Mouse (Mus musculus): ENCODE measurements around the gene Nrxn3. TPM values are rescaled to one million over a fixed set of nuclear protein-coding genes. Genes with fewer than 3 reads are reported as not detected.

The Nrxn3 gene
- polyA plus RNA-seq, 1 experiment from 2014 or later, result 79.7 TPM

GRCm38 (mm10) chr12:88818622-88819334 is 96.1 kb downstream of the Nrxn3 start:
- H3K27ac ChIP-seq, result no peak overlapping the region
- no peak overlapping the region for H3K9ac ChIP-seq
- H3K4me1 ChIP-seq, result peaks cover 27% of the 10 kb centered on the region
- H3K36me3 ChIP-seq (ENCODE audit: poor library complexity, severe bottlenecking), result no peaks in the 10 kb centered on the region
- H3K4me3 ChIP-seq, result no peak overlapping the region
- ATAC-seq, result no peak
- H3K27me3 ChIP-seq, result no peaks in the 10 kb centered on the region
- WGBS, result 66% methylated on average over 4 of the region's 4 CpGs
- no peaks in the 10 kb centered on the region for H3K9me3 ChIP-seq (replicated peaks)
- H3K4me2 ChIP-seq, result no peak overlapping the region

GRCm38 (mm10) chr12:88819335-88819709 is 96.6 kb downstream of the Nrxn3 start:
- no peak overlapping the region for H3K4me3 ChIP-seq
- H3K27ac ChIP-seq, result no peak overlapping the region
- no peak overlapping the region for H3K4me2 ChIP-seq
- H3K36me3 ChIP-seq (ENCODE audit: poor library complexity, severe bottlenecking), result no peaks in the 10 kb centered on the region
- no peak overlapping the region for H3K9ac ChIP-seq
- ATAC-seq, result no peak
- no peaks in the 10 kb centered on the region for H3K9me3 ChIP-seq (replicated peaks)
- peaks cover 27% of the 10 kb centered on the region for H3K4me1 ChIP-seq
- no peaks in the 10 kb centered on the region for H3K27me3 ChIP-seq
- WGBS, result 74% methylated on average over 5 of the region's 5 CpGs

- ATAC-seq, result no peak
- H3K9me3 ChIP-seq (replicated peaks), result no peaks in the 10 kb centered on the region
- H3K9ac ChIP-seq, result no peak overlapping the region
- H3K27me3 ChIP-seq, result no peaks in the 10 kb centered on the region
- no peak overlapping the region for H3K4me3 ChIP-seq
- H3K36me3 ChIP-seq (ENCODE audit: poor library complexity, severe bottlenecking), result no peaks in the 10 kb centered on the region
- H3K27ac ChIP-seq, result no peak overlapping the region
- H3K4me1 ChIP-seq, result peaks cover 27% of the 10 kb centered on the region
- H3K4me2 ChIP-seq, result no peak overlapping the region
- WGBS, result 13% methylated on average over 3 of the region's 3 CpGs
These were observed 97.5 kb downstream of the Nrxn3 start for GRCm38 (mm10) chr12:88820131-88820530.

- H3K4me1 ChIP-seq, result 0 out of 2 replicates have a peak, but pooled peaks cover 9% of the 10 kb centered on the region
- no peak overlapping the region for H3K4me3 ChIP-seq
- no peak overlapping the region for H3K9ac ChIP-seq
- H3K27ac ChIP-seq, result no peak overlapping the region
- H3K27me3 ChIP-seq, result no peaks in the 10 kb centered on the region
- ATAC-seq, result no peak
- H3K9me3 ChIP-seq (replicated peaks), result no peaks in the 10 kb centered on the region
- WGBS, result 94% methylated on average over 1 of the region's 1 CpGs
- no peaks in the 10 kb centered on the region for H3K36me3 ChIP-seq (ENCODE audit: poor library complexity, severe bottlenecking)
- H3K4me2 ChIP-seq, result no peak overlapping the region
These were observed 108.2 kb downstream of the Nrxn3 start for GRCm38 (mm10) chr12:88830851-88831250.

- Histone ChIP-seq H3K9me3 (replicated peaks) (no peaks in the 10 kb centered on the region), H3K4me3 (no peak overlapping the region), H3K27ac (no peak overlapping the region), H3K4me1 (0 out of 2 replicates have a peak, but pooled peaks cover 10% of the 10 kb centered on the region), H3K36me3 (ENCODE audit: poor library complexity, severe bottlenecking) (no peaks in the 10 kb centered on the region), H3K4me2 (no peak overlapping the region), H3K9ac (no peak overlapping the region), H3K27me3 (no peaks in the 10 kb centered on the region)
- ATAC-seq, result no peak
- 4% methylated on average over 2 of the region's 2 CpGs for WGBS
These were observed 113.1 kb downstream of the Nrxn3 start for GRCm38 (mm10) chr12:88835821-88836220.

GRCm38 (mm10) chr12:88839724-88840123 is 117.0 kb downstream of the Nrxn3 start:
- no peak overlapping the region for H3K27ac ChIP-seq
- H3K27me3 ChIP-seq, result no peaks in the 10 kb centered on the region
- H3K9ac ChIP-seq, result no peak overlapping the region
- no peak for ATAC-seq
- no peaks in the 10 kb centered on the region for H3K36me3 ChIP-seq (ENCODE audit: poor library complexity, severe bottlenecking)
- 89% methylated on average over 7 of the region's 7 CpGs for WGBS
- no peaks in the 10 kb centered on the region for H3K9me3 ChIP-seq (replicated peaks)
- H3K4me1 ChIP-seq, result 0 out of 2 replicates have a peak, but pooled peaks cover 10% of the 10 kb centered on the region
- no peak overlapping the region for H3K4me2 ChIP-seq
- no peak overlapping the region for H3K4me3 ChIP-seq

- ATAC-seq, result no peak
- Histone ChIP-seq H3K4me3 (no peak overlapping the region), H3K27me3 (no peaks in the 10 kb centered on the region), H3K36me3 (ENCODE audit: poor library complexity, severe bottlenecking) (no peaks in the 10 kb centered on the region), H3K9ac (no peak overlapping the region), H3K27ac (no peak overlapping the region), H3K4me2 (no peak overlapping the region), H3K4me1 (no peaks in the 10 kb centered on the region), H3K9me3 (replicated peaks) (no peaks in the 10 kb centered on the region)
- WGBS, result 77% methylated on average over 6 of the region's 6 CpGs
These were observed 118.7 kb downstream of the Nrxn3 start for GRCm38 (mm10) chr12:88841350-88841749.

GRCm38 (mm10) chr12:88850400-88851179 is 127.9 kb downstream of the Nrxn3 start:
- Histone ChIP-seq H3K4me1 (peaks cover 26% of the 10 kb centered on the region), H3K27ac (no peak overlapping the region), H3K4me2 (no peak overlapping the region), H3K36me3 (ENCODE audit: poor library complexity, severe bottlenecking) (no peaks in the 10 kb centered on the region), H3K9me3 (replicated peaks) (no peaks in the 10 kb centered on the region), H3K4me3 (no peak overlapping the region), H3K27me3 (0 out of 2 replicates have a peak, but pooled peaks cover 3% of the 10 kb centered on the region), H3K9ac (no peak overlapping the region)
- 47% methylated on average over 6 of the region's 6 CpGs for WGBS
- ATAC-seq, result no peak

- Histone ChIP-seq H3K9me3 (replicated peaks) (no peaks in the 10 kb centered on the region), H3K4me2 (no peak overlapping the region), H3K4me1 (peaks cover 29% of the 10 kb centered on the region), H3K4me3 (no peak overlapping the region), H3K9ac (no peak overlapping the region), H3K36me3 (ENCODE audit: poor library complexity, severe bottlenecking) (no peaks in the 10 kb centered on the region), H3K27me3 (0 out of 2 replicates have a peak, but pooled peaks cover 5% of the 10 kb centered on the region), H3K27ac (no peak overlapping the region)
- WGBS, result 60% methylated on average over 4 of the region's 4 CpGs
- 0 out of 2 replicates have a peak, but pooled peaks have one; percentile 34 for ATAC-seq
These were observed 131.4 kb downstream of the Nrxn3 start for GRCm38 (mm10) chr12:88854039-88854438.

- 59% methylated on average over 2 of the region's 2 CpGs for whole genome bisulfite sequencing
- no peak overlapping the region for H3K9ac ChIP-seq
- 0 out of 2 replicates have a peak, but pooled peaks cover 5% of the 10 kb centered on the region for H3K27me3 ChIP-seq
- no peak for ATAC-seq
- no peaks in the 10 kb centered on the region for H3K36me3 ChIP-seq (ENCODE audit: poor library complexity, severe bottlenecking)
- H3K4me1 ChIP-seq, result peaks cover 50% of the 10 kb centered on the region
- no peak overlapping the region for H3K4me3 ChIP-seq
- H3K27ac ChIP-seq, result no peak overlapping the region
- H3K4me2 ChIP-seq, result no peak overlapping the region
- H3K9me3 ChIP-seq (replicated peaks), result no peaks in the 10 kb centered on the region
These were observed 135.0 kb downstream of the Nrxn3 start for GRCm38 (mm10) chr12:88857701-88858100.

- H3K27ac ChIP-seq, result peak overlapping the region; percentile 84
- H3K4me2 ChIP-seq, result peak overlapping the region; percentile 14
- H3K9me3 ChIP-seq (replicated peaks), result no peaks in the 10 kb centered on the region
- H3K27me3 ChIP-seq, result 0 out of 2 replicates have a peak, but pooled peaks cover 5% of the 10 kb centered on the region
- peaks cover 38% of the 10 kb centered on the region for H3K4me1 ChIP-seq
- no peaks in the 10 kb centered on the region for H3K36me3 ChIP-seq (ENCODE audit: poor library complexity, severe bottlenecking)
- no peak overlapping the region for H3K4me3 ChIP-seq
- no peak overlapping the region for H3K9ac ChIP-seq
- 13% methylated on average over 6 of the region's 6 CpGs for WGBS
- peak; percentile 90 for ATAC-seq
These were observed 137.0 kb downstream of the Nrxn3 start for GRCm38 (mm10) chr12:88859456-88860345.
